Comparison of ENCODE assay signal across 12 mouse cellular contexts in genomic region chr19:22939836-22940235, GRCm38 (mm10).
DNase-seq lines count a peak whose midpoint lies in the region; ATAC-seq and TF ChIP-seq lines count a peak whose summit lies in the region.
"Had no signal": no experiment of that assay in that cellular context is flagged by ENCODE, and none has a peak within 500 bp of the region (broad histone marks: within the 10 kb centered on the region; RNA-seq: fewer than 3 reads in every experiment).

No protein-coding gene starts in this region.

- DNase-seq in gastrocnemius, adult 2 months = peak; percentile 37
- no peak for DNase-seq in gastrocnemius, postnatal 4 days (ENCODE audit: low spot score in 2 of 2)
- no peak for DNase-seq in midbrain, embryonic 10.5 days (ENCODE audit: low spot score)
- DNase-seq in T-cell, adult 2 months (ENCODE audit: low spot score) = no peak
- no peak for DNase-seq in spleen, adult 18-20 months
- DNase-seq: thymus, postnatal 14 days had no signal

- H3K27ac ChIP-seq in gastrocnemius, adult 2 months = peak overlapping the region; percentile 74
- no peak overlapping the region for H3K27ac ChIP-seq in midbrain, embryonic 13.5 days
- H3K27ac ChIP-seq in midbrain, embryonic 10.5 days (replicated peaks) = no peak overlapping the region
- H3K27ac ChIP-seq in cortical plate, adult 2 months (ENCODE audit: insufficient read depth, low read length) = peak overlapping the region; percentile 17; the same call in 1 of the 2 replicates
- H3K27ac ChIP-seq in stomach, embryonic 16.5 days (ENCODE audit: low read length) = peak overlapping the region; percentile 52
- H3K27ac ChIP-seq: limb, embryonic 12.5 days; lung, embryonic 15.5 days had no signal

- no peak overlapping the region for H3K9ac ChIP-seq in midbrain, embryonic 13.5 days (replicated peaks)
- H3K9ac ChIP-seq in stomach, embryonic 16.5 days (ENCODE audit: low read length) = no peak overlapping the region
- H3K9ac ChIP-seq: limb, embryonic 12.5 days; lung, embryonic 15.5 days had no signal

- intact Hi-C loops in gastrocnemius, adult 2 months (cut with DNase I) = loop anchor here (1.0 to 5.0 kb wide), 3 partner anchors 117 to 285 kb away; no protein-coding TSS in a partner anchor

- H3K27me3 ChIP-seq in midbrain, embryonic 13.5 days = no peaks in the 10 kb centered on the region
- no peaks in the 10 kb centered on the region for H3K27me3 ChIP-seq in midbrain, embryonic 10.5 days (ENCODE audit: low read depth, poor library complexity, severe bottlenecking)
- H3K27me3 ChIP-seq in stomach, embryonic 16.5 days (ENCODE audit: control insufficient read depth, insufficient read depth, low read length) = no peaks in the 10 kb centered on the region
- H3K27me3 ChIP-seq: limb, embryonic 12.5 days; lung, embryonic 15.5 days had no signal

- no peaks in the 10 kb centered on the region for H3K36me3 ChIP-seq in midbrain, embryonic 13.5 days
- no peaks in the 10 kb centered on the region for H3K36me3 ChIP-seq in midbrain, embryonic 10.5 days
- no peaks in the 10 kb centered on the region for H3K36me3 ChIP-seq in stomach, embryonic 16.5 days (ENCODE audit: control insufficient read depth, insufficient read depth, low read length)
- H3K36me3 ChIP-seq: limb, embryonic 12.5 days; lung, embryonic 15.5 days had no signal

- H3K9me3 ChIP-seq in midbrain, embryonic 13.5 days = no peaks in the 10 kb centered on the region
- no peaks in the 10 kb centered on the region for H3K9me3 ChIP-seq in midbrain, embryonic 10.5 days (replicated peaks)
- H3K9me3 ChIP-seq in stomach, embryonic 16.5 days (replicated peaks; ENCODE audit: control insufficient read depth, low read length) = no peaks in the 10 kb centered on the region
- H3K9me3 ChIP-seq: limb, embryonic 12.5 days; lung, embryonic 15.5 days had no signal

- WGBS in midbrain, embryonic 13.5 days = 34% methylated on average over 5 of the region's 5 CpGs
- WGBS in midbrain, embryonic 10.5 days = 38% methylated on average over 5 of the region's 5 CpGs
- 51% methylated on average over 5 of the region's 5 CpGs for WGBS in stomach, embryonic 16.5 days

- H3K4me3 ChIP-seq in gastrocnemius, adult 2 months = no peak overlapping the region
- no peak overlapping the region for H3K4me3 ChIP-seq in midbrain, embryonic 13.5 days (replicated peaks)
- H3K4me3 ChIP-seq in midbrain, embryonic 10.5 days = no peak overlapping the region
- H3K4me3 ChIP-seq in cortical plate, adult 2 months (ENCODE audit: insufficient read depth, low read length) = no peak overlapping the region
- H3K4me3 ChIP-seq in stomach, embryonic 16.5 days (replicated peaks; ENCODE audit: low read length) = no peak overlapping the region
- H3K4me3 ChIP-seq: limb, embryonic 12.5 days; lung, embryonic 15.5 days had no signal

- 0 out of 2 replicates have a peak, but pooled peaks have one; percentile 56 for ATAC-seq in midbrain, embryonic 13.5 days
- ATAC-seq in stomach, embryonic 16.5 days (ENCODE audit: insufficient read depth, low FRiP score) = no peak

- TF ChIP-seq CTCF in gastrocnemius, adult 2 months (IDR thresholded peaks at IDR 0.05) = no peak
- no peak for TF ChIP-seq CTCF in cortical plate, adult 2 months (IDR thresholded peaks at IDR 0.05; ENCODE audit: extremely low read depth, insufficient read depth, low read length)

- H3K4me1 ChIP-seq in midbrain, embryonic 13.5 days (replicated peaks) = peaks cover 13% of the 10 kb centered on the region
- peaks cover 15% of the 10 kb centered on the region; the same call in 1 of the 2 replicates for H3K4me1 ChIP-seq in midbrain, embryonic 10.5 days
- H3K4me1 ChIP-seq in cortical plate, adult 2 months (ENCODE audit: control insufficient read depth, insufficient read depth, low read length) = peaks cover 9% of the 10 kb centered on the region
- H3K4me1 ChIP-seq in stomach, embryonic 16.5 days (ENCODE audit: control insufficient read depth, insufficient read depth, low read length) = peaks cover 12% of the 10 kb centered on the region; the same call in 1 of the 2 replicates
- H3K4me1 ChIP-seq: limb, embryonic 12.5 days had no signal

- H3K4me2 ChIP-seq in midbrain, embryonic 13.5 days (replicated peaks) = no peak overlapping the region
- no peak overlapping the region for H3K4me2 ChIP-seq in stomach, embryonic 16.5 days (ENCODE audit: low read depth, low read length)
- H3K4me2 ChIP-seq: heart, embryonic 11.5 days; limb, embryonic 12.5 days; lung, embryonic 15.5 days had no signal

- TF ChIP-seq POLR2A in cortical plate, adult 2 months (IDR thresholded peaks at IDR 0.05; ENCODE audit: extremely low read depth, insufficient read depth, low read length) = no peak

Comparison
In these comparisons a context has a peak if more than half of its experiments do, and no peak if none do; other contexts are left out.
1. H3K27ac ChIP-seq: peak in gastrocnemius, adult 2 months (single experiment), cortical plate, adult 2 months (single experiment) and stomach, embryonic 16.5 days (single experiment); none in midbrain, embryonic 13.5 days (single experiment) and midbrain, embryonic 10.5 days (single experiment).